In the genomic region with DNA sequence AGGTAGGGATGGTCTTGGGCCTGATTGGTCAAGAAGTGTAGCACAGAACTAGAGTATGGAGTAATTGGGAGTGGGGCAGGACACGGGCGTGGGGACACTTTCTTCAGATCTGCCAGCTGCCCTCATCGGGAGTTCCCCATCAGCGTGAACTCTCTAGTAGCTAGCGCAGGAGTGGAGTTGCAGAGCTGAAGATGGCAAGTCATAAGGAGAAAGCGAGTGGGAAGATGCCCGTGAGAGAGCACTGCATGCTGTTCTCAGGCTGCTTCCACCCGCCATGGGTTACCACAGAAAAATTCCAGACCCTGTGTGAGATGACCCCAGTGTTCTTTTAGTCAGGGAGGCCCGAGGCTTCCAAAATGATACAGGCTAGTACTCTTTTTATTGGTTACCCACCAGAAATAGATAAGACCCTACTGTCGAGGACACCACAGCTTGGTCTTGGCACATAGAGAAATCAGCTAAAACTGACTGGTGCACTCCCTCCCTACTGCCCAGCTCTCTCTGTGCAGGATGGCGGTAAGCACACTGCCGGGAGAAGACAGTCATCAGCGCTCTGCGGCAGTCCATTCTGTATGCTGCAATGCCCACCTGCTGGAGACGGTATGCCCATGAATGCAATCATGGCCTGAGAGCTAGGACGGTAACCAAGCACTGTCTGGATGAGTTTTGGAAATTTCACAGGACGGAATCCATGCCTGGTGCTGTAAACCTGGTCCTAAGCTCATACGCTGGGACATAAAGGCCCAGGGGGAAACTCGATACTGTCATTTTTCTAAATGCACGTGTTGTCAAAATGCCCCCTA, we compare ENCODE assay signal across 10 mouse cellular contexts. TPM values are rescaled to one million over a fixed set of nuclear protein-coding genes. Genes with fewer than 3 reads are reported as not detected.
DNase-seq lines count a peak whose midpoint lies in the region; ATAC-seq lines count a peak whose summit lies in the region.
"Had no signal": no experiment of that assay in that cellular context is flagged by ENCODE, and none has a peak within 500 bp of the region (broad histone marks: within the 10 kb centered on the region; RNA-seq: fewer than 3 reads in every experiment).

No protein-coding gene starts in this region.

- H3K9ac ChIP-seq in kidney, embryonic 15.5 days: no peak overlapping the region
- 0 out of 2 replicates have a peak overlapping the region, but pooled peaks have one; percentile 32 for H3K9ac ChIP-seq in embryonic facial prominence, embryonic 11.5 days (replicated peaks; ENCODE audit: low read length)
- no peak overlapping the region for H3K9ac ChIP-seq in midbrain, embryonic 15.5 days

- no peak overlapping the region for H3K4me3 ChIP-seq in kidney, embryonic 15.5 days (replicated peaks)
- H3K4me3 ChIP-seq in embryonic facial prominence, embryonic 11.5 days (ENCODE audit: low read depth, low read length): no peak overlapping the region
- H3K4me3 ChIP-seq in hindbrain, embryonic 10.5 days: peak overlapping the region; percentile 7; the same call in 1 of the 2 replicates
- H3K4me3 ChIP-seq in midbrain, embryonic 15.5 days: no peak overlapping the region

- H3K9me3 ChIP-seq in kidney, embryonic 15.5 days (replicated peaks): no peaks in the 10 kb centered on the region
- no peaks in the 10 kb centered on the region for H3K9me3 ChIP-seq in embryonic facial prominence, embryonic 11.5 days (replicated peaks; ENCODE audit: control insufficient read depth, low read length)
- H3K9me3 ChIP-seq in hindbrain, embryonic 10.5 days: no peaks in the 10 kb centered on the region
- no peaks in the 10 kb centered on the region for H3K9me3 ChIP-seq in midbrain, embryonic 15.5 days

- no peak for ATAC-seq in kidney, embryonic 15.5 days (replicated peaks; ENCODE audit: low FRiP score)
- 0 out of 2 replicates have a peak, but pooled peaks have one; percentile 19 for ATAC-seq in embryonic facial prominence, embryonic 11.5 days (replicated peaks; ENCODE audit: insufficient number of reproducible peaks, low FRiP score, low TSS enrichment, low read depth)
- ATAC-seq in midbrain, embryonic 15.5 days (replicated peaks): no peak

- H3K27me3 ChIP-seq in kidney, embryonic 15.5 days: peaks cover 31% of the 10 kb centered on the region
- H3K27me3 ChIP-seq in embryonic facial prominence, embryonic 11.5 days (ENCODE audit: control insufficient read depth, insufficient read depth, low read length): no peaks in the 10 kb centered on the region
- H3K27me3 ChIP-seq in hindbrain, embryonic 10.5 days (ENCODE audit: insufficient read depth, poor library complexity, severe bottlenecking): peaks cover 27% of the 10 kb centered on the region
- H3K27me3 ChIP-seq in midbrain, embryonic 15.5 days (replicated peaks): no peaks in the 10 kb centered on the region

- H3K4me1 ChIP-seq in kidney, embryonic 15.5 days: no peaks in the 10 kb centered on the region
- no peaks in the 10 kb centered on the region for H3K4me1 ChIP-seq in embryonic facial prominence, embryonic 11.5 days (ENCODE audit: control insufficient read depth, insufficient read depth, low read length)
- H3K4me1 ChIP-seq in hindbrain, embryonic 10.5 days (replicated peaks): peaks cover 5% of the 10 kb centered on the region; the same call in 1 of the 2 replicates
- H3K4me1 ChIP-seq in midbrain, embryonic 15.5 days: no peaks in the 10 kb centered on the region

- no peak for DNase-seq in kidney, adult 18-20 months
- DNase-seq in embryonic facial prominence, embryonic 11.5 days (ENCODE audit: low spot score): no peak
- no peak for DNase-seq in hindbrain, embryonic 10.5 days (ENCODE audit: low spot score)
- DNase-seq in c-Kit-positive CD71-positive TER-119-positive erythroid progenitor cells, embryonic 14.5 days (ENCODE audit: low spot score): no peak
- no peak for DNase-seq in lung, adult 18-20 months
- DNase-seq in heart, postnatal 4 days: no peak

- 43% methylated on average over 20 of the region's 20 CpGs for WGBS in kidney, embryonic 15.5 days
- WGBS in embryonic facial prominence, embryonic 11.5 days: 41% methylated on average over 20 of the region's 20 CpGs
- 40% methylated on average over 20 of the region's 20 CpGs for WGBS in hindbrain, embryonic 10.5 days
- 43% methylated on average over 20 of the region's 20 CpGs for WGBS in midbrain, embryonic 15.5 days

- no peaks in the 10 kb centered on the region for H3K36me3 ChIP-seq in kidney, embryonic 15.5 days
- no peaks in the 10 kb centered on the region for H3K36me3 ChIP-seq in embryonic facial prominence, embryonic 11.5 days (replicated peaks; ENCODE audit: control insufficient read depth, insufficient read depth, low read depth, low read length)
- H3K36me3 ChIP-seq in hindbrain, embryonic 10.5 days: no peaks in the 10 kb centered on the region
- no peaks in the 10 kb centered on the region for H3K36me3 ChIP-seq in midbrain, embryonic 15.5 days (replicated peaks)

- H3K27ac ChIP-seq in kidney, embryonic 15.5 days: no peak overlapping the region
- H3K27ac ChIP-seq in embryonic facial prominence, embryonic 11.5 days (replicated peaks; ENCODE audit: low read depth, low read length): no peak overlapping the region
- no peak overlapping the region for H3K27ac ChIP-seq in hindbrain, embryonic 10.5 days
- H3K27ac ChIP-seq in midbrain, embryonic 15.5 days: no peak overlapping the region

- H3K4me2 ChIP-seq in kidney, embryonic 15.5 days: peak overlapping the region; percentile 31; the same call in 1 of the 2 replicates
- H3K4me2 ChIP-seq in embryonic facial prominence, embryonic 11.5 days (ENCODE audit: low read depth, low read length): no peak overlapping the region
- peak overlapping the region; percentile 17 for H3K4me2 ChIP-seq in midbrain, embryonic 15.5 days

RNA-seq across cellular contexts. Expression of gene Stambp, which starts 9.8 kb away (rescaled TPM):
- polyA plus RNA-seq in kidney, embryonic 15.5 days (2015; fragmentation: Nextera tagmentation; extraction: Ambion mirVana): 22.0 and 25.1 TPM in 2 replicates
- 20.9 and 24.5 TPM in 2 replicates for polyA plus RNA-seq in embryonic facial prominence, embryonic 11.5 days (2014; fragmentation: Nextera tagmentation; extraction: Ambion mirVana)
- 17.5 and 24.3 TPM in 2 replicates for polyA plus RNA-seq in hindbrain, embryonic 10.5 days (2016; fragmentation: Nextera tagmentation; extraction: Ambion mirVana)
- 63.4 and 66.5 TPM in 2 replicates for polyA plus RNA-seq in midbrain, embryonic 15.5 days (2015; fragmentation: Nextera tagmentation; extraction: Ambion mirVana)
- total RNA-seq in heart, postnatal 4 days (2021): 10 to 100 TPM; 16.0 to 18.4 TPM

RNA-seq across cellular contexts. Expression of gene Actg2, which starts 46.3 kb away (rescaled TPM):
- 25.1 and 130 TPM in 2 replicates for polyA plus RNA-seq in kidney, embryonic 15.5 days (2015; fragmentation: Nextera tagmentation; extraction: Ambion mirVana)
- polyA plus RNA-seq in embryonic facial prominence, embryonic 11.5 days (2014; fragmentation: Nextera tagmentation; extraction: Ambion mirVana): 2.4 and 3.9 TPM in 2 replicates
- polyA plus RNA-seq in hindbrain, embryonic 10.5 days (2016; fragmentation: Nextera tagmentation; extraction: Ambion mirVana): 0.92 and 2.1 TPM in 2 replicates
- 2.2 and 2.6 TPM in 2 replicates for polyA plus RNA-seq in midbrain, embryonic 15.5 days (2015; fragmentation: Nextera tagmentation; extraction: Ambion mirVana)
- total RNA-seq in heart, postnatal 4 days (2021): 10 to 100 TPM; 10.4 to 13.7 TPM
- total RNA-seq: common myeloid progenitor, adult 5-6 weeks; left cerebral cortex, postnatal 25 days had no signal
